Mouse (Mus musculus) frontal cortex, adult 2 months (tissue): Measurements from ENCODE around the gene Farsb. TPM values are rescaled to one million over a fixed set of nuclear protein-coding genes. Genes with fewer than 3 reads are reported as not detected.

Experiments used
- DNase-seq, 2 experiments: peaks; one replicate each; pipeline ENCODE4 v3.0.0; 2022; ENCODE audit warnings: low spot score in 1 of 2; ENCODE audit errors: extremely low spot score in 1 of 2
- polyA plus RNA-seq: library from polyadenylated mRNA; depleted of rRNA; stranded (reverse); fragments of >200 nt; gene quantifications from 2 replicates; pipeline ENCODE4 v1.2.3, GENCODE M21; 2012

Gene Farsb
- polyA plus RNA-seq, 1 experiment: 52.2 TPM

DNA sequence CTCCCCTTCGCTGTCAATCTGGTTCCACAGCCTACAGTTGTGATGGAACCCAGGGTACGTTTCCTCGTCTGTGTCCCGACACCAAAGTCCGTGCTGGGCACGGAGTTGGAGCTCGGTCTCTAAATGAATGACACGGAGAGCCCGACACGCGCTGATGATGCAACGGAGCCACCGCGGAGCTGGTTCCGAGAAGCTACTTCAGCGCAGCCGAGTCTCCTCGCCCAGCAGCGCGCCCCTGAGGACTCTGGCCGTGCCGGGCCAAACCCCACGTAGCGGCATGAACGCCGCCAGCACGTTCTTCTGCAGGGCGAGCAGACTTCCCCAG lies 308 bp downstream of the Farsb start:
- DNase-seq: no peak

DNA sequence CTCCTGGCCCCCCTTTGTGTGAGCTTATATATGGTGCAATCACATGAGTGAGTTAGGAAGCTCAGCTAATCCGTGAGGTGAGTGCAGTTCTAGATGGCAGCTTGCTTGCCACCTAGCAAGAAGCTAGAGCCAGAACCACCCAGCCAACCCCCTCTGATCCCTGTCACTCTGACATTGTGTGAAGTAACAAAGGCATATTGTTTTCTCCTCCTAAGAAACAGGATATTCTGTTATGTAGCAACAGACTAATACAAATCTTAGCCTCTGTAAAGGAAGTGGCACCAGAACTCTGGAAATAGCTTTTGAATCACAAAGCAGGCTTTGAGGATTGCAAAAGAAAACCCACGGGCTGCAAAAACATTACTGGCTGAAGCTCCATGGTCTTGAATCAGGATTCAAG lies 4.3 kb downstream of the Farsb start:
- DNase-seq: no peak

DNA sequence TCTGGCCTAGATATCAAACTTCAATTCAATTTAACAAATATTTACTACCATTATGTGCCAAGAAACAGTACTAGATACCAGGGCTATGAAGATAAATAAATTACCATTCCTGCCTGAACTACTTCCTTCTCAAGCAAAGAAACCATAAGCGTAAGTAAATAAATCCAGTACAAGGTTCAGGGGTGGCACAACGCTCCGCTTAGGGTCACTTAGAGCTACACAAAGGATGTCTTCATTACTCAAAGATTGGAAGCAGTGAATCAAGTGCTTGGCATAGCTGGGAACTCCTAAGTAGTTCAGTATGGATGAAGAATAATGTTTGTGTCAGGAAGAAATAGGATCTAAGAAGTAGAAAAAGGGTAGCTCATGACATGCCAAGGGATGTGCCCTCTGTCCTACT lies 5.3 kb downstream of the Farsb start:
- DNase-seq: no peak

DNA sequence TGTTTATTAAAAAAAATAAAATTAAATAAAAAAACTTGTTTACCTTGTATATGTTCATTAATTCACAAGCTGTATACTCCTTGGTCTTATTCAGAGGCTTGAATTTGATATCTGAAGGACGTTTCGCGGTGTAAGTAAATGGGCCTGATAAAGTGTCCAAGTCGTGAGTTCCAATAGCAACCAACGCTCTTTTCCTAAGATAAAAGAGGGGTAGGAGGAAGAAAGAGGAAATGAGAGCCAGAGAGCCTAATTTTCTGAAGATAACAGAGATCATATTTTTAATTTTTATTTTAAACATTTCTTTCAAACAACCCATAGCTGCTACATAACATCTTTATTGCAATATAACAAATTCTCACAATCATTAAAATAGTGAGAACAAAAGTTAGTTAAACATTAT lies 16.3 kb downstream of the Farsb start:
- no peak for DNase-seq

DNA sequence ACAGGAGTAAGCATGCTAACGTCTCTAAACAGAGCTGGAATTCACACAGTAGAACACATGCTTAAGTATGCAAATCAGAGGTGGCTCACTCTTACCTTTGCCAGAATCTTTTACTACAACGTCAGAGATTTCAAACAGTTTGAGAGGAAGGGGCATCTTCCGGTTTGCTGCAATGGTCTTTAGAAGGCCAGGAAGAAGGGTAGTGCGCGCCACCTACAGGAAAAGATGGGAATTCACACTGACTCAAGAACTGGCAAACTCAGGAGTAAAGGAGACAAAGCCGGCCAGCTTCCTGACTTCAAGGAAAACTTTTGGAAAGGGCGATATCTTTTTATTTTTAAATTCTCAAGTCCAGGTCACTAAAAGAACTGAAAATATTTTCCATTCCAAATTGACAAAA lies 34.0 kb downstream of the Farsb start:
- peak in 1 of 2 experiments; percentile 66 for DNase-seq

DNA sequence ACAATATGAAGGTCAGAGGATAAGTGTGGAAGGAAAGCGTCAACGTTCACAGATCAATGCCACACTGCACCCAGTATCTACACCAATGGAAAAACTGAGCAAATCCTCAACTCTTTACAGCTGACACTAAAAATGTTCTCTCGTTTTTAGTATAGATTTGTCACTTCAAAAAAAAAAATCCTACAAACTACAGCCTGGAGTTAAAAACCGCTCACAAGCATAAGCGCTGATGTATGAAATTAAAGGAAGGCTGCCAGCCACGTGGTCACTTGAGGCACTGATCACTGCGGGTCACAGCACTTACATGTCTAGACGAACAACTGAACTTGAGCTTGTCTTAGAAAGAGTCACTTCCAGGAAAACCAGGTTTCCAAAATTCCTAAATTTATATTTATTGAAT lies 34.8 kb downstream of the Farsb start:
- no peak for DNase-seq

DNA sequence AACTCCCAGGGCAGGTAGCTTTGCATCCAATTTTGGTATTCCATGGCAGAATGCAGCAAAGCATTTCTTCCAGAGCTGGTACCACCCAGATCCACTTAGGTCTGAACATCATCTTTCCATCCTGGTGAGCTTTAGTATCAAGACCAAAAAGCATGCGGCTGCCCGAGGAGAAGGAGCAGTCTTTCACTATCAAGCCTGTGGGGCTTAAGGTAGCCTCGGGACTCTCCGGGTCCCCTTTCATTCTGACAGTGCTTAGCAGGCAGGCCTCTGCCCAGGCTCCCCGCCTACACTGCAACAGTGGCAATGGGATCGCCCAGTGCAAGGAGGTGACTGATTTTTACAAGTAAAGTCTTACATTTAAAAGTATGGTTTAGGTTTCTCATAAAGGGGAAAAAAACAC lies 36.2 kb downstream of the Farsb start:
- no peak for DNase-seq

DNA sequence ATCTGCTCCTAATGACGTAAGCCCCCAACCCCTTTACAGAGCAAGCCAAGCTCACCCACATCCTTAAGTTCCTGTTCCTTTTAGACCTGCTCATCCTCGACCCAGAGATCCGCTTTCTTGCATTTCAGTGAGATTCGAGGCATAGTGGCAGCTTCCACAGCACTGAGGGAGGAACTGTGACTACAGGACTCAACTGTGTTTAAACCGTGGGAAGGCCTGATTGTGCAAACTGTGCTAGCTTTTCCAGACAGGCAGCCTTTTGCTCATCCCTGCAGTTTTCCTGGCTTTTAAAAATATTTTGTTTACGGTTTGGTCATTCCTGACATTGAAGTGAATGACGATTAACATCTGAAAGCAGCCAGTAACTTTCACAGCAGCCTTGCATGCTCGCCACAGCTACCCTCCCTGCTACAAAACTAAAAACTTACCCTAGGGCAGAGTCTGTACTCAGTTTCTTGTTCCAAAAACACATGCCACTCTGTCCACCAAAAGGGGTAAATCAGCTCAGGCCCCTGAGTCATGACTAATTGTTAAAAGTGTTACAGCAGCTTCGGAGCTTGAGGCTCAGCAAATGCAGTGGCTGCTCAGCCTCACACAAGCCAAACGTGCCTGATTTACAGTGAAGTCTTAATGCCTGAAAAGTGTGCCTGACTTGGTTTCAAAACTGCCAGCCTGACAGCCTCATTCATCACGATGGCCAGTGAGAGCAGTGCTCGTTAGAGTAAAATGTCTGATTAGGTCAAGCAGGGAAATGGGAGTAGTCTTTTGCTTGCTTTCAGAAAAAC lies 37.4 kb downstream of the Farsb start:
- peak in 1 of 2 experiments; percentile 13 for DNase-seq

DNA sequence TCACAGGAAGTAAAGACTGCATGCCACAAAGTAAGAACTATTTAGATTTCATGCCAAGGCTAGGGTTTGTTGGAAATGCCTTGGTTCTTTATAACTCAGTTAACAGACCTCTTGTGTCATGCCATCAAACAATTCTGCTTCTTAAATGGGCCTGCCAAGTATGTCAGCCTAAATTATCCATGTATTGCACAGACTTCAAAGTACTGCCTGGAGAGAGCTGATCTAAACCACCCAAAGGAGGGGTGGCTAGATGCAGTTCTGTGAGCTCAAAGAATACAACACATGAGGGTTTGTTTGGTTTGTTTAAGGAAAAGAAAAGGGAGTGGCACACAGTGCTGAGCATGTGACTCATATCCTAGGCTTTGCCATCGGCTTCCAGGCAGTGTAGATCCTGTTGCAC lies 40.6 kb downstream of the Farsb start:
- no peak for DNase-seq

DNA sequence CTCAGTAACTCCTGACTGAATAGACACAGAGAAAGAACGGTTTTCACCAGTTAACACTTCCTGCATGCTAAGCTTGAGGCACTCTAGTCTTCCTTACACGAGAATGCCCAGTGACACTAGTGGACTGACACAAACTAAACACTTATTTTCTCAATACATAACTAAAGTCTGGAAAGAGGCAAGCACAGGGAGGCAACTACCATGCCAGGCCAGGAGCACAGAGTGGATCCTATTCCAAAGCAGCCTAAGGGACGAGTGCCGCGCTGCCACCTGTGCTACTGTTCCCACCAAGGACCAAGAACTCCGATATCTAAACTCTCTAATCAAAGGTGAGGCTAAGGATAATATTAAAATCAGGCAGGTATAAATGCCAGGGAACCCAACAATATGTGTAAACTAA lies 42.0 kb downstream of the Farsb start:
- no peak for DNase-seq

DNA sequence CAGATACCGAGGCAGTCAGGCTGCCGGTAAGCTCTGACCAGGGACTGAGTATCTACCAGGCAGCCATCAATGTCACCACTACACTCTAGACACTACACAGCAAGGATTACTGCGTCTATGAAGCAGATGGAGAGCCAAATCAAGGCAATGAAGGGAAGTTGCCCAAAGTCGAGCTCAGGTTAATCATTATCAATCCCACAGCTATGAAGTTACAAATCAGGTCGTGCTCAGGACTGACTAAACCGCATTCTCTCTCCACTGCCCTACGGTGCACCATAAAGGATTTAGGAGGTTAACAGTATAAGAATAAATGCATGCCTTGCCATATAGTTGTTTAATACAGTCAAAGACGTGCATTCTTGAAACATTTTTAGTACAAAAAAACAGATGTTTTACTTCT lies 42.5 kb downstream of the Farsb start:
- no peak for DNase-seq

DNA sequence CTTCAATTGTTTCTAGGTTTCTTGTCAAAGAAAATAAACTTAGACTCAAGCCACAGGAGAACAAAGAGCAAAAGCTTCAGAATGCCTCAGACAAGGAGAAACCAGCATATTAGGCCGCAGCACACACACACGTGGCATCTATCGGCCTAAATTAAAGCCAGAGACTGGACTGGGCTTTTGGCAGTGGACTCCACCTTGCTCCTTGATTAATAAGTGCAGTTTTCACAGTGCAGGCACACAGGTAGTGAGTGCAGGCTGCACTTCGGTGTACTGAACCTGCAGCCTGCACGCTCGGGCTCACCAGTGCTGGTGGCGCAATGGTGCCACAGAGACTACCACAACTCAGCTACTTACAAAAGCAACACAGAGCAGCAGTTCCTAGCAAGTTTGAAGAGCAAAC lies 45.6 kb downstream of the Farsb start:
- no peak for DNase-seq

DNA sequence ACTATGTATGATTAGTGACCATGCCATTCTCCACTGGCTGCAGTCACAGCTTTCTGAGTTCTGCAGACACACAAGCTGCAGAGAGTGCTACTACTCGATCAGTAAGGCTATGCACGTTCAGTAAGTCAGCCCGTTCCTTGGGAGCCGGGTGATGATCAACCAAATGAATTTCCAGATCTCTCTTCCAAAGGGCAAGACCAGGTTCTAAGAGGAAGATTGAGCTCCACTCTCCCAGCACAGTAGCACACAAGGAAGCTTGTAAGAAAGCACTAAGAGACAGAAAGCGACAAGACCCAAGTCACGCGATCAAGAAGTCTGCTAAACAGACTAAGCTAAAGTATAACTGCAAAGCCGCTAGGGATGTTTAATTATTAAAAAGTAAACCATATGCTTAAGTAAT lies 48.0 kb downstream of the Farsb start:
- no peak for DNase-seq

DNA sequence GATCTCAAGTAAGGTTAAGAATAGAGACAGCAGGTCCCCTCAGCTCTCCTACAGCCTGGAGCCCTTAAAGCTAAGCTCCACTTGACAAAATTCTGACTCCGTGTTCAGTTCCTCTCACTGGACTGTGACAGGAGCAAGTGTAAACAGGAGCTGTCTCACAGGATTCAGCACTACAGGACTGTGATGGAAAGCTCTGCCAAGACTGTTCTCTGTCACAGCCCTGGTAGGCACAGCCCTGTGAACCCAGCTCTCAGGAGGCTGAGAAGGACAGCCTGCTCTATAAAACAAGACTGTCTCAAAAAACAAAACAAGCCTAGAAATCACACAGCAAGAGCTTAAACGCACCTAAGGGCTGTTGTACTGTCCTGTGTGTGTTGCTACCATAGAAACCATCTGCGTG lies 51.5 kb downstream of the Farsb start:
- no peak for DNase-seq

DNA sequence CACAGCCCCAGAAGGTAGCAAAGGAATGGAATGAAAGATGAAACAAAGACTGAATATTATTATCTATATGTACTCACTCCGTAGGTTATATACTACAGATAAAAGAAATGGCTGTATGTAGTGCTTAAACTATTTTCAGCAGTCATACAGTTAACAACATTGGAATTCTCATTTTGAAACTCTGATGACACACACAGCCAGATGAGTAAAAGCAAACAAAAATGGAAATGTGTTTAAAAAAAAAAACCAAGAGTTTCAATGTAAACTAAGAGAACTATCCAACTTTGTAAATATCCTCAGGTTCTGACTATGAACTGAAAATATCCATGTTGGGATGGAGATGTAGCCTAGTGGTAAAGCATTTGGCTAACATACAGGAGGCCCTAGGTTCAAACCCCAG lies 52.3 kb downstream of the Farsb start:
- no peak for DNase-seq

DNA sequence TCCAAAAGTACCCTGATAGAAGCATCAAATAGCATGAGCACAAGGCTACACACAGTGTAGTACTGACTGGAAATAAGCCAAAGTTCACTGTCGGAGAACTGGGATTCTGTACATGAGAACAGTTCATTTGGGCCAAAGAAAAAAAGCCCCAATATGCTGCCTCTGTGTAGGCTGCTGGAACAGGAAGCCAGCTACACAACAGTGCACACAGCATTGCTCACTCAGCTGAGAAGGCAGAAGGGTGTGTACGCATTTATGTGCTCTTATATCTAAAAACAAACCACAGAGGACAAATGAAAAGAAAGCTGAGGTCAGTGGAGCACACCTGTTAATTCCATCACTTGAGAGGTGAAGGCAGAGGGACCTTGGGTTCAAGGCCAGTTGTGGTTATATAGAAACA lies 52.7 kb downstream of the Farsb start:
- DNase-seq: no peak

DNA sequence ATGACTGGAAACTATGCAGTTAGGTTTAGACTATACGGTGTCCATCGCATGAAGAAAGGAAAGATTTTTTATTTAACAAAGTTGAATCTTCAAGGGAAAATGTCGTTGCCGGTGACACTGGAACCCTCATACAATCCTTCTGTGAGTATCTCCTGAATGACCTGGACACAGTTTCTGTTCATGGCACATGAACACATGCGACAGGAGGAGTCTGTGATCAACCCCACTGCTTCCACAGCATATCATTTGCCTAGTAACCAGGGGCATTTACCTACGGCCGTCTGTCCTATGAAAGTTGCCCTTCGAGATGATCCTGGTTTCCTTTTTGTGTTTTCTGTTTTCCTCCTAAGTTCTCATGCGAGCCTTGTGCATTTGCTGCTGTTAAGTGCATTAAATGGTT lies 55.2 kb downstream of the Farsb start:
- no peak for DNase-seq

DNA sequence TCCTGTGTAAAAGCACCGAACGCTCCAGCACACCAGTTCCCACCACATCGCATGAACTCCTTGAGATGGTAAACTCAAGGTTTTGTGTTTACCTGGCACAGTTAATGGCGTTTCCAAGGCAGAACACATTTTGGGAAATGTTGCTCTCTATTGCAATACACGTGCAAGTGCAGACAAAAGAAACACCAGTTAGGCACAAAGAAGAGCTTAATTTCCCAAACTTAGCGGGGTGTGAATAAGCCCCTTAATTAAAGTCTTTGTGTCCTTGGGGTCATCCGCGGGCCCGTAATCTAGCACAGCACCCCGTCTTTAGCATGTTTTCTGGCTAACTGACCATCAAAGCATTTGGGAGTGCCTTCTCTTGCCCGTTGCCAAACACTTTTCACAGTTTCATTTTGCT lies 59.8 kb downstream of the Farsb start:
- no peak for DNase-seq

DNA sequence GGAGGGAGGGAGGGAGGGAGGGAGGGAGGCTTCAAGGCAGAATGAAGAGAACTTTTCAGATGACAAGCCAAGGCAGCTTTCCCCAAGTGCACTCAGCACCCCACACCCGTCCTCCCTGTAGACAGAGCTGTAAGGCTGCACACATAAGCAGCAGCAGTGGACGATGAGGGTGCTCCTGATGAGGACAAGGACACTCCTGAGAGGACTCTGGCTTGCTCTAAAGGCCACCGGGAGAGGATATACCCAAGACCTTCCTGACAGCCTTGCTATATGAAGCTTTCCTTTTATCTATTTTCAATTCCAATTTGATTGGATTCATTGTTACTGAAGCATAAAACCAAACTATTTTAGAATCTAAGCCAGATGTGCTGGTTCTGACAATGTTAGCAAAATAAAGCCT lies 61.9 kb downstream of the Farsb start:
- DNase-seq: no peak

DNA sequence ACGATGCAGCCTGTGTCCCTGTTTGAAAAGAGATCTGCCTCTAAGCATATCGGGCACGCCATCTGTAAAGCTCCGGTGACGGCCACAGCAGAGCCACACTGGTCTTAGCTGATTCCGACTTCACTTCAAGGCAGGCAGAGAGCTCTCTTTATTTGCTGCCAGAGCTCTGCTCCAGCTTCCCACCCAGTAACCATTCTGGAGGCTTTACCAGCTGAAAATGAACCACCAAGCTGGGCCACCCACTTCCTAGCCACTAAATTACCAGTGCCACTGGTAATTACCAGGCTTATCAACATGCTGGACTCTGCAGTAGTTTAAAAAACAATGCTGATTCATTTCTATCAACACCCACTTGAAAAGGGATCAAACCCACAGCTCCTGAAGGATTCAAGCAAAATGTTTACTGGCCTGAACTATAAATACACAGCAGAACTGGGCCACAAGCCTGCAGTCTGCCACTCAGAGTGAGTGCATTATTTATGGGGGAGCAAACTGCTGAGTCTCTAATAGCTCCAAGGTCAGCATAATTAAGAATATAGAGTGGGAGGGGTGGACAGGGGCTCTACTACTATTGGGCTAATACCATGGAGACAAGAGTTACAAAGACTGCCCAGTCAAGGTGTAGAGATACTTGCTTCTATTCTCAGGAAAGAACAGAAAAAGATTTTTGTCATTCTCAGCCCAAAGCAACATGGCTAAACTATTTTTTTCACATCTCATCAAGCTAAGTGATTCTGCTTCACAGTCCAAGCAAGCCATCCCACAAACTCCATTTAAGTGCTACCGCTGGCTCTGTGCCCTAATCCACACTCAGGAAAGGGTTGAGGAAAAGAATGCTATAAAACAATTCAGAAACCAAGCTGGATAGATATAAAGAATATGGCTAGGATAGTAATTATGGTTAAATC lies 62.6 kb downstream of the Farsb start:
- DNase-seq: peak; percentile 42 to 64

DNA sequence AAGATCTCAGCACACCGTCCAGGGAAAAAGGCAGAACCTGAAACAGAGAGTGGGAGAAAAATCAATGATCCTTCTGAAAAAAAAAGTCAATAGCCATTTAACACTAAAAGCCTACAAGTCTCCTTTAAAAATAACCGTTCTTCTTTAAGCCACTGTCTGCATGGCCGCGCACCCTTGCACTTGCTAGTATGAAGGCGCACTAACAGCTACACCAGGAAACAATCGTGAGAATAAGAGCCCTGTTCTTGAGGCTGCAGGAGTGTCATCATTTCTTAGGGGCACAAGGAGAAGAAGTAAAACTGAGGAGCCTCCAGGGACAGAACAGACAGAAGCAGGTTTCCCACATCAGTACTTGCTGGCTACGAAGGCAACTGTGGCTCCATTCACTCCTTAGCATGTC lies 63.4 kb downstream of the Farsb start:
- DNase-seq: no peak

DNA sequence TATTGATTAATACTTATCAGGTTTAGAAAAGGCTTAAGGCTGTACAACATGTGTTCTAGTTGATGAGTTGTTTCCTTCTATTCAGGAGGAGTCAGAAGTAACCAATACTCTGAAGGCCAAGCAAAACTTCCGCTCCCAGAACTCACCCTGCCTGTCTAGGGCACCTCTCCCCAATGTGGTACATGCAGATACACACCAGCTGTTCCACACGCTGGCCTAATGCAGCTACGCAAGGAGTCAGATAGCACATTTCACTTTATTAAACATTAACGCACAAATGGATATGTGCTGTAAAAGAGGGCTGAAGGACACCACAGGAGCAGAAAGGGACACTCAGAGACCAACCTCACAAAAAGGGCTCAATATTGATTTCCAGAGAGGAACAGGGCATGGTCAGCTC lies 63.8 kb downstream of the Farsb start:
- no peak for DNase-seq
